Mouse (Mus musculus) kidney, embryonic 15.5 days (tissue): ENCODE data around the gene Spcs2. TPM values are rescaled to one million over a fixed set of nuclear protein-coding genes. Genes with fewer than 3 reads are reported as not detected.

Experiments
- ATAC-seq: fragments of 200-750 bp; cut with Nextera tagmentation; replicated peaks from 2 replicates; pipeline ENCODE4 v1.8.0; 2017; ENCODE audit warnings: moderate TSS enrichment; ENCODE audit not compliant: low FRiP score
- H3K27ac ChIP-seq: fragments of 300-500 bp; sonication (generic); 2 replicates; pipeline ENCODE4 v1.5.1; 2015; ENCODE audit warnings: mild to moderate bottlenecking, inconsistent platforms
- H3K27me3 ChIP-seq: fragments of 300-500 bp; sonication (generic); 2 replicates; pipeline ENCODE4 v1.6.1; 2015; ENCODE audit warnings: inconsistent platforms
- H3K36me3 ChIP-seq: fragments of 300-500 bp; sonication (generic); 2 replicates; pipeline ENCODE4 v1.6.1; 2015; ENCODE audit warnings: inconsistent platforms
- H3K4me1 ChIP-seq: fragments of 300-500 bp; sonication (generic); 2 replicates; pipeline ENCODE4 v1.6.1; 2015; ENCODE audit warnings: inconsistent platforms
- H3K4me2 ChIP-seq: fragments of 300-500 bp; sonication (generic); 2 replicates; pipeline ENCODE4 v1.6.1; 2015; ENCODE audit warnings: moderate library complexity, mild to moderate bottlenecking, inconsistent platforms
- H3K4me3 ChIP-seq: fragments of 300-500 bp; sonication (generic); replicated peaks from 2 replicates; pipeline ENCODE4 v1.5.1; 2015; ENCODE audit warnings: mild to moderate bottlenecking, inconsistent platforms
- H3K9ac ChIP-seq: fragments of 300-500 bp; sonication (generic); 2 replicates; pipeline ENCODE4 v1.6.1; 2015; ENCODE audit warnings: mild to moderate bottlenecking, inconsistent platforms
- H3K9me3 ChIP-seq: fragments of 300-500 bp; sonication (generic); replicated peaks from 2 replicates; pipeline ENCODE4 v1.6.1; 2016; ENCODE audit warnings: inconsistent platforms
- WGBS: fragments of 180-500 bp; shearing (Covaris S2); methylation state at CpG from one replicate; pipeline ENCODE4 v1.1.7; 2015; ENCODE audit warnings: mixed read lengths; 5-methylcytosine and 5-hydroxymethylcytosine counted together
- polyA plus RNA-seq: library from polyadenylated mRNA; unstranded; fragments of >200 nt; fragmentation: Nextera tagmentation; extraction: Ambion mirVana; gene quantifications from 2 replicates; pipeline ENCODE4 v1.2.1, GENCODE M21; 2015

The Spcs2 gene
- polyA plus RNA-seq, 1 experiment from 2014 or later = 384 TPM

DNA sequence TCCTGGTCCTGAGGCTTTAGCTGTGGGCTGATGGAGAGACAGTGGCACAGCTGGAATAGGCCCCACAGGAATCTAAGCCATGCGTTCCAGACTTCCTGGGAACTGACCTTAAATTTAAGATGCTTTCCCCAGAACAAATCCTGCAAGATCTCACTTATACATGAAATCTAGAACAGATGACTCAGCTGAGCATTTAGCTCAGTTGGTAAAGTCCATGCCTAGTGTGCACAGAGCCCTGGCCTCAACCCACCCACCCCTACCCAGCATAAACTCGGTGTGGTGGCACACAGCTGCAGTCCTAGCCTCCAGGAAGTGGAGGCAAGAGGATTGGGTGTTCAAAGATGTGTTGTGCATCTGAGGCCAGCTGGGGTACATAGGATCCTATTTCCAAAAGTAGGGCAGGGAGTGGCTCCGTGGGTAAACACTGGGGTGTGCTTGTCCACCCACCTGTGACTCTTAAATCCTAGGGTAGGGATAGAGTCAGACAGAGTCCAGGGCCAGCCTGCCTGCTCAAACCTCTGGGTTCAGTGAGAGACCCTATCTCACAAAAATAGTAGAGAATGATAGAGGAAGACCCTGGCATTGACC lies 27.0 kb upstream of the Spcs2 start:
- no peak overlapping the region for H3K4me2 ChIP-seq
- H3K4me3 ChIP-seq = no peak overlapping the region
- H3K9me3 ChIP-seq = no peaks in the 10 kb centered on the region
- no peak overlapping the region for H3K27ac ChIP-seq
- no peaks in the 10 kb centered on the region for H3K27me3 ChIP-seq
- 0 out of 2 replicates have a peak, but pooled peaks cover 3% of the 10 kb centered on the region for H3K4me1 ChIP-seq
- no peak overlapping the region for H3K9ac ChIP-seq
- H3K36me3 ChIP-seq = no peaks in the 10 kb centered on the region
- 47% methylated on average over 3 of the region's 3 CpGs for WGBS
- no peak for ATAC-seq

DNA sequence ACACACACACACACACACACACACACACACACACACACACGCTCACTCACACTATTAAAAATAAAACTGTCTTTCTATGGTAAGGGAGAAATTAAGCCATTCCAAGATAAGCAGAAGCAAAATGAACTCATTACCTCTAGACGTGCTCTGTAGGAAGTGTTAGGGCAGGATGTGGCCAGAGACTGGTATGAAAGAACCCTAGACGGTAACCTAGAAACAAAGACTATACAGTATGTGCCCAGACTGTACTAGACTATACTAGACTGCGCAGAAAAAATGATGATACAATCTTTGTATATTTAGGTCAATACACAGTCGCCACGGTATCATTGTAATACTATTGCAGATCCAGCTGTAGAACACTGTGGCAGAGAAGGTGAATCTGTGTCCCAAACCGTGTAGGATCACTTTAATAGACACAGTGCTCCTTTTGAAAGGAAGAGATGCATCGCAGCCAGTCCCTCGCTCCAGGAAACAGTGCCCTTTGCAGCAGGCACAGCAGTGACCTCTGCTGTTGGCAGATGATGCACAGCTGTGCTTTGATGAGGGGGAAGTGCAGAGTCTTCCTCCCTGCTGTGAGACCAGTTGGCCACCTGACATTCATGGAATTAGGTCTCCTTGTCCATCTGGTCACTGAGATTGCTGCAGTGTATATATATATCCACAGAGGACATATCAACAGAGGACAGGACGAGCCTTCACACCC lies 26.1 kb upstream of the Spcs2 start:
- Histone ChIP-seq H3K36me3 (no peaks in the 10 kb centered on the region), H3K27ac (no peak overlapping the region), H3K4me2 (no peak overlapping the region), H3K4me3 (no peak overlapping the region), H3K9me3 (no peaks in the 10 kb centered on the region), H3K9ac (no peak overlapping the region), H3K4me1 (0 out of 2 replicates have a peak, but pooled peaks cover 3% of the 10 kb centered on the region), H3K27me3 (no peaks in the 10 kb centered on the region)
- no peak for ATAC-seq
- 46% methylated on average over 10 of the region's 10 CpGs for WGBS

DNA sequence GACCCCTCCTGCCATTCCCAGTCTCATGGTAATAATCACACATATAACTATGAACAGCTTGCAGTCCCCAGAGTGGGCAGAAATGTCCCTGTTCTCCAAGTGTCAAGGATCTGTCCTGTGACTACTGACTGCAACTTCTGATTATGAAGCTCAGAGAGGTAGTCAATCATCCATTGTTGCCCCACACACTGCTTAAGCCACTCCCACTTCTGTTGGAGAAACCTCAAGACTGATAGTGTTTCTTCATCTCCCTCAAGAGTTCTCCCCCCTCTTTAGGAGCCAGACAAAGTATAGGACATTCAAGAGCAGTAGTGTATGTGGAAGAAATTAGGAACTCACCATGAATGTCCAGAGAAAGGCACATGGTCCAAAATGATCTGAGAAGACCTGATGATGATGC lies 24.5 kb upstream of the Spcs2 start:
- no peak overlapping the region for H3K9ac ChIP-seq
- H3K27me3 ChIP-seq = no peaks in the 10 kb centered on the region
- 0 out of 2 replicates have a peak, but pooled peaks cover 3% of the 10 kb centered on the region for H3K4me1 ChIP-seq
- H3K4me3 ChIP-seq = no peak overlapping the region
- no peak overlapping the region for H3K4me2 ChIP-seq
- H3K9me3 ChIP-seq = no peaks in the 10 kb centered on the region
- ATAC-seq = no peak
- H3K36me3 ChIP-seq = no peaks in the 10 kb centered on the region
- no peak overlapping the region for H3K27ac ChIP-seq

DNA sequence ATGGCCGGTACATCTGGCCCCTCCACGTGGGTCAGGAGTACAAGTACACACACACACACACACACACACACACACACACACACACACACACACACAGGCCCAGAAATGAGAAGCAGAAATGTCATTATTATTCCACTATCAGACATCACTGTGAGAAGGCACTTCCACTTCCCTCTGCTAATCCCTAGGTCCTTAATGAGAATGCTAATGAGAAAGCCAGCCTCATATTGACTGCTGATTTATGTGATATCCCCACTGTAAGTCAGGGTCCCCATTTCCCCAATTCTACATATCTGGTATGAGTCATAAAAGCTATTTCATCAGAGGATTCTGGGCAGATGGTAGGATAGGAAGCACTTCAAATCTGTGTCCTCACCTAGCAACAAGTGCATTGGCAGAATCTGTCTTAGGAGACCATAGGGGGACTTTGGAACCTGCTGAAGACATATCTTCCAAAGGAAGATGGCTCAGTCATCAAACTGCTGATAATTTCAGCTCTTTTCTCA lies 24.0 kb upstream of the Spcs2 start:
- H3K27me3 ChIP-seq = no peaks in the 10 kb centered on the region
- 83% methylated on average over 2 of the region's 2 CpGs for WGBS
- no peak for ATAC-seq
- no peaks in the 10 kb centered on the region for H3K9me3 ChIP-seq
- no peak overlapping the region for H3K27ac ChIP-seq
- no peaks in the 10 kb centered on the region for H3K36me3 ChIP-seq
- H3K4me2 ChIP-seq = no peak overlapping the region
- no peak overlapping the region for H3K9ac ChIP-seq
- H3K4me3 ChIP-seq = no peak overlapping the region
- H3K4me1 ChIP-seq = 0 out of 2 replicates have a peak, but pooled peaks cover 3% of the 10 kb centered on the region

DNA sequence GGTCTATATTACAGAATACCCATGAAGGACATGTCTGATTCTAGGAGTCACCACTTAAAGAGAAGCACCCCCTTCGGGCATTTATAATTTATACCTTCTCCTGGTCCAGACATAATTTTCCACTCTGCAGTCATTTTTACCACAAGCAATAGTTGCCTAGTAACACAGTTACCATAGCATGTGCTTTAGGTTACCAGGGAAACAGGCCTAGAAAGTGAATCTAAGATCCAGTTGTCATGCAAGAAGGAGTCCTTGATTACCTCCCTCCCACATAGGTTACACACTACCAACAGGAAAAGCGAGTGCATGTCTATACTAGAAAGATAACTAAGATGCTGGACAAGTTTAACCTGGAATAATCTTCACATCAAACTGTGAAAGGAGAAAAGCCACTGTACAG lies 15.0 kb upstream of the Spcs2 start:
- Histone ChIP-seq H3K9ac (no peak overlapping the region), H3K4me3 (no peak overlapping the region), H3K4me2 (no peak overlapping the region), H3K27ac (no peak overlapping the region), H3K9me3 (no peaks in the 10 kb centered on the region), H3K36me3 (no peaks in the 10 kb centered on the region), H3K4me1 (no peaks in the 10 kb centered on the region), H3K27me3 (peaks cover 5% of the 10 kb centered on the region; the same call in 1 of the 2 replicates)
- 75% methylated on average over 2 of the region's 2 CpGs for whole genome bisulfite sequencing
- no peak for ATAC-seq

DNA sequence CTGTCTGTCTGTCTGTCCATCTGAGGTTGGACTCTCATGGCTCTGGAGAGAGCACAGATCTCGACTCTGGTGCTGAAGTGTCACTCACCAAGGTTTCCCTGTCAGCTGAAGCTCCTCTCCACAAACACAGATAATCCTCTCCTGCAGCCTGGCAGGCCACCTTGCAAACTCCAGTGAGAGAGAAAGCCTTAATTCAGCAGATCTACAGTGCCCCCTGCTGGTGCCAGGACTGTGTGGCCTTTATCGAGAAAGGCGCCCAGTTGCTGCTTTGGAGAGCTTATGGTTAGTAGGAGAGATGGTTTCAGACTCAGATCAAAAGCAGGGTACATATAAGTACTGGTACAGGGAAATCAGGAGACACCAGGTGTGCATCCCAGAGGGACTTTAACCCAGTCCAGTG lies 13.1 kb upstream of the Spcs2 start:
- no peak for ATAC-seq
- H3K27me3 ChIP-seq = peaks cover 5% of the 10 kb centered on the region; the same call in 1 of the 2 replicates
- no peaks in the 10 kb centered on the region for H3K9me3 ChIP-seq
- no peak overlapping the region for H3K4me2 ChIP-seq
- H3K4me3 ChIP-seq = no peak overlapping the region
- H3K9ac ChIP-seq = no peak overlapping the region
- H3K27ac ChIP-seq = no peak overlapping the region
- no peaks in the 10 kb centered on the region for H3K4me1 ChIP-seq
- no peaks in the 10 kb centered on the region for H3K36me3 ChIP-seq
- 3% methylated on average over 3 of the region's 3 CpGs for WGBS

DNA sequence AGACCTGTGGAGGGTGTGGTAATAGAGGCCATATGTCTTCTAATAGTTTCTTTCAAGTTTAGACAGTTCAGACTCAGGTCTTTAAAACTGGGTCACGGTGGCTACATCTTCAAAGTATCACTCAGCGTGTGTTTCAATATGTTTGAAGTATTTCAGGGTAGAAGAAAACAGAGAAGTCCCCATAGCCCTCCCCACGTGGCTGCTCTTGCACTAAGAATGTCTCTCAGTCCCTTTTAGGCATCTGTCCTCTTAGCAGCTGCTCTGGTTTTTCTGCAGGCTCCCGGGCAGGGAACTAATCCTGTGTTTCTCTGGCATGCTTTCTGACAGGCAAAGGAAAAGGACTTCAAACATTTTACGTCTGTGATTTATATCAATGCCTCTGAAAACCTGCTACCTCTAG lies 12.6 kb upstream of the Spcs2 start:
- H3K4me3 ChIP-seq = no peak overlapping the region
- H3K9me3 ChIP-seq = no peaks in the 10 kb centered on the region
- H3K27ac ChIP-seq = no peak overlapping the region
- WGBS = 48% methylated on average over 5 of the region's 5 CpGs
- H3K27me3 ChIP-seq = peaks cover 5% of the 10 kb centered on the region; the same call in 1 of the 2 replicates
- no peak overlapping the region for H3K4me2 ChIP-seq
- no peak for ATAC-seq
- no peaks in the 10 kb centered on the region for H3K36me3 ChIP-seq
- H3K4me1 ChIP-seq = no peaks in the 10 kb centered on the region
- H3K9ac ChIP-seq = no peak overlapping the region

DNA sequence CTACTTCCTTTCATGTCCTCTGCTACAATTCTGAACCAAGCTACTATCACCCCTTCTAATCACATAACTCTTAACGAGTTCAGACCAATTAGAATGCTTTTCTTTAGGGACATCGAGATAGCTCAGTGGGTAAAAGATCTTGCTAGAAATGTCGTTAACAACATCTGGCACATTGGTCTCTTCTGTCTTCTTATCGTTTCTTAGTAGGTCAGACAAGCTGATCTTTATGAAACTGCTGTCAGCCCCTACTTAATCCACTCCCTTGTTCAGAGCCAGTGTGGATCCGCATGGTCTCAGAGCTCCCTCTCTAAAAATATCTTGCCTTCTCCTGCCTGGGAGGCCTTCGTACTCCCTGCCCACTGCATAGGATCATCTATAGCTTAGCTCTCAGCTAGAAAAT lies 10.7 kb upstream of the Spcs2 start:
- peaks cover 5% of the 10 kb centered on the region; the same call in 1 of the 2 replicates for H3K27me3 ChIP-seq
- H3K9me3 ChIP-seq = no peaks in the 10 kb centered on the region
- no peaks in the 10 kb centered on the region for H3K4me1 ChIP-seq
- no peak overlapping the region for H3K27ac ChIP-seq
- no peak overlapping the region for H3K4me2 ChIP-seq
- ATAC-seq = no peak
- H3K9ac ChIP-seq = no peak overlapping the region
- 71% methylated on average over 6 of the region's 6 CpGs for WGBS
- H3K4me3 ChIP-seq = no peak overlapping the region
- H3K36me3 ChIP-seq = no peaks in the 10 kb centered on the region

DNA sequence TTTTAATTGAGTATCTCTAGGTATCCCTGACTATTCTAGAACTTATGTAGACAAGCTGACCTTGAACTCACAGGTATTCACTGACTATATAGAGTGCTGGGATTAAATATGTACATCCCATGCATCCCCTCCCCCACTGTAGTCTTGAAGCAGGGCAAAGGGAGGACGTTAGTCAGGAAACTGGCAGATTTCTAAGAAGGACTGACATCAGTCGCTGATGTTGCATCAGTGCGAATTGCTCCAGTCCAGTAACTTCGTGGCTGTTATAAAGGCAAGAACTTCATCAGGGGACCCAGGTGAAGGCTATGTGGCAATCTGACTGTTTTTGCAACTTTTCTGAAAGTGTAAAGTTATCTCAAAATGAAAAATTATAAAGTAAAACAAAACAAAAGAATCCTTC lies 6.0 kb upstream of the Spcs2 start:
- no peak overlapping the region for H3K9ac ChIP-seq
- H3K4me1 ChIP-seq = no peaks in the 10 kb centered on the region
- no peak for ATAC-seq
- H3K9me3 ChIP-seq = no peaks in the 10 kb centered on the region
- H3K4me3 ChIP-seq = no peak overlapping the region
- 67% methylated on average over 4 of the region's 4 CpGs for WGBS
- H3K27ac ChIP-seq = no peak overlapping the region
- no peaks in the 10 kb centered on the region for H3K27me3 ChIP-seq
- no peaks in the 10 kb centered on the region for H3K36me3 ChIP-seq
- no peak overlapping the region for H3K4me2 ChIP-seq

DNA sequence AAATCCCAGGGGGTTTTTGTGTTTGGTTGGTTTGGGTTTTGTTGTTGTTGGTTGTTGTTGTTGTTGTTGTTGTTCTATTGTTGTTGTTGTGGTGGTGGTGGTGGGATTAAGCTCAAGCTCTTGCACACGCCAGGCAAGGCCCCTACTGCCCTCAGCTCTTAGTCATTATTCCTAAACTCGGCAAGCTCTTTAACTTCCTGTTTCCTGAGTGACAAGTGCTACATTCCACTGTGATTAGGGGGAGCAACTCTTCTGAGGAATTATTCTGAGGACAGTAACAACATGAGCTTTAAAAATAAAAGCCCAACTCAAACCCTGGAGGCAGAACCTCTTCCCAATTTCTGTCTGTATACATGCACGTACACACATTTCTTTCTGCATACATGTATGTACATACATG lies 2.0 kb upstream of the Spcs2 start:
- WGBS = 50% methylated on average over 3 of the region's 3 CpGs

DNA sequence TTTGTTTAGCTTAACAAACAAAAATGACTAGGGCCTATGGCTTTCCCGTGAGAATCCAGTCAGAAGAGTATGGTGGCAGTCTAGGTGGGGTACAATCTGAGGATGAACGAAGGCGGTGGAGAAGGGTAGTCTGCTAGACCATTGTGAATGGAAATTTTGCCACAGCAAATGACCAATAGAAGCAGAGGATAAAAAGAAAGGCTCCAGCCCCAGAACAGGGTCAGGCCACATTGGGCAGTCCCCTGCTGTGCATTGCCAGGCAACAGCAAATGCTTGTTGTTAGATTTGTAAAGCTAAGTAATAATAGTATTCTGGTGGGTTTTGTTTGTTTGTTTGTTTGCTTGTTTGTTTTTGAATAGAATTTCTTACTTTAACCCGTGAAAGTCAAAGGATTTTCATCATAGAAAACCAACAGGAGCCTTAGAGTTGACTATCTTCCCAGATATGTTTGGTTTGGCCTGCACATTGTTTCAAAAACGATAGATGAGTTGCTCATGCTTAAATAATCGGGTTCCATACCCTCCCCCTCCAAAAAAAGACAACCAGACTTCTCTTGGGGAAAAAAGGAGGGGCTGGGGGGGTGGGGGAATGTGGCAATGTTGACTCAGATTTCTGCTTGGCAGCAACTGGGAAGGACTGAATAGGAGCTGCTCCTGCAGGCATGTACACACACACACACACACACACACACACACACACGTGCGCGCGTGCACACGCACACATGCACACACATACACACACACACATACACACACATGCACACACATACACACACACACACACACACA lies 1.2 kb upstream of the Spcs2 start:
- Histone ChIP-seq H3K4me2 (no peak overlapping the region), H3K36me3 (no peaks in the 10 kb centered on the region), H3K4me1 (no peaks in the 10 kb centered on the region), H3K27ac (no peak overlapping the region), H3K9me3 (no peaks in the 10 kb centered on the region), H3K27me3 (no peaks in the 10 kb centered on the region), H3K4me3 (no peak overlapping the region), H3K9ac (no peak overlapping the region)
- 82% methylated on average over 10 of the region's 11 CpGs for WGBS
- no peak for ATAC-seq

More for the DNA sequence above, 2.0 kb upstream of the Spcs2 start:
- ATAC-seq = no peak
- Histone ChIP-seq H3K27me3 (no peaks in the 10 kb centered on the region), H3K9ac (no peak overlapping the region), H3K4me3 (no peak overlapping the region), H3K27ac (no peak overlapping the region), H3K4me1 (no peaks in the 10 kb centered on the region), H3K4me2 (no peak overlapping the region), H3K36me3 (no peaks in the 10 kb centered on the region), H3K9me3 (no peaks in the 10 kb centered on the region)
